Mouse (Mus musculus): Measurements from ENCODE around the gene Mxra8.

GRCm38 (mm10) chr4:155831831-155832230 is 7.6 kb upstream of the Mxra8 start:
- TF ChIP-seq CTCF (IDR thresholded peaks at IDR 0.05; ENCODE audit: insufficient read depth, low read length) (no peak), POLR2A (IDR thresholded peaks at IDR 0.05; ENCODE audit: borderline replicate concordance, extremely low read depth, low read depth, low read length) (no peak)

Measured in lung, adult 2 months (tissue).